Mouse (Mus musculus): ENCODE results near the gene Snap23. TPM values are rescaled to one million over a fixed set of nuclear protein-coding genes. Genes with fewer than 3 reads are reported as not detected.

Gene Snap23
- polyA plus RNA-seq, 1 experiment from 2014 or later = 45.6 TPM

DNA sequence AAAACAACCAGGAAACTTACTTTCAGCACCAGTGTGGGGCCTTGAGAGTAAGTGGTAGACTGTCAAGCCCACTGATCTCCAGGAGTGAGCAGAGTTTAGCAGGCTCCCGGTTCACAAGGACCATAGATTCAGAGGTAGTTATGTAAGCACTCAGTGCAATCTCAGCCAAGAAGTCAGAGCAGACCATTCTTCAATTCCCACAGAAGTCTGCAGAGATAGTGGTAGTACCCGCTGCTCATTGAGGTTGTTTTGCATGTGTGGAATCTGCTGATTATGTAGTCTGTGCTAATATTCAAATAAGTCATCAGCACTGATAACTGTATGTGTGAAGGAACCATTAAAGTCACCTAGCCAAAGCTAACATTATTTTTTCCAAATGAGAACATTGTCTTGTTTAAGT, 63.2 kb downstream of the Snap23 start:
- no peaks in the 10 kb centered on the region for H3K36me3 ChIP-seq (ENCODE audit: control insufficient read depth, insufficient read depth, low read length)

DNA sequence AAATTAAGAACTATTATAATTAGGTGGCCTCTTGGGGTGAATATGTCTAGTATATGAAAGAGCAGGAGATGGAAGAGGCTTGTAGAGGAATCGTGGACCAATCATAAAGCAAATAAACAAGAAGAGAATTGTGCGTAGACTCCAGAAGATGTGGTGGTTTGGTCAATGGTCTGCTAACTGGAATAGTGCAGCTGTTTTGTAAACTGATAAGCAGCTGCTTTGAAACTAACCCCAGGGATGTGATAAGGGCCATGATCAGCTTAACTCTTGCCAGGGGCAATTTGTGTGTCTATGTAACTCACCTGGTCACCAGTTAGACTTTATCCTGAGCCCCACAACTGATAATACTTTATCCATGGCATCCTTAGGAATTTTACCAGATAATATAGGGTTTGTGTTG, 64.0 kb downstream of the Snap23 start:
- Histone ChIP-seq H3K36me3 (ENCODE audit: control insufficient read depth, insufficient read depth, low read length) (no peaks in the 10 kb centered on the region), H3K9ac (ENCODE audit: low read length) (no peak overlapping the region), H3K4me2 (no peak overlapping the region), H3K27me3 (ENCODE audit: control insufficient read depth, insufficient read depth, low read length) (no peaks in the 10 kb centered on the region), H3K9me3 (ENCODE audit: control insufficient read depth, low read length) (no peaks in the 10 kb centered on the region), H3K27ac (ENCODE audit: low read depth, low read length) (no peak overlapping the region), H3K4me1 (ENCODE audit: control insufficient read depth, insufficient read depth, low read length) (peaks cover 4% of the 10 kb centered on the region; the same call in 1 of the 2 replicates), H3K4me3 (ENCODE audit: low read depth, low read length) (no peak overlapping the region)
- no peak for ATAC-seq (ENCODE audit: low FRiP score)
- 89% methylated on average over 2 of the region's 2 CpGs for WGBS
- DNase-seq (ENCODE audit: low spot score, missing footprints) = no peak

More for the DNA sequence above, 63.2 kb downstream of the Snap23 start:
- DNase-seq (ENCODE audit: low spot score, missing footprints) = no peak
- Histone ChIP-seq H3K4me1 (ENCODE audit: control insufficient read depth, insufficient read depth, low read length) (peaks cover 4% of the 10 kb centered on the region; the same call in 1 of the 2 replicates), H3K27me3 (ENCODE audit: control insufficient read depth, insufficient read depth, low read length) (no peaks in the 10 kb centered on the region), H3K4me2 (no peak overlapping the region), H3K27ac (ENCODE audit: low read depth, low read length) (no peak overlapping the region), H3K9me3 (ENCODE audit: control insufficient read depth, low read length) (no peaks in the 10 kb centered on the region), H3K9ac (ENCODE audit: low read length) (no peak overlapping the region), H3K4me3 (ENCODE audit: low read depth, low read length) (no peak overlapping the region)
- ATAC-seq (ENCODE audit: low FRiP score) = no peak
- 83% methylated on average over 2 of the region's 2 CpGs for WGBS

DNA sequence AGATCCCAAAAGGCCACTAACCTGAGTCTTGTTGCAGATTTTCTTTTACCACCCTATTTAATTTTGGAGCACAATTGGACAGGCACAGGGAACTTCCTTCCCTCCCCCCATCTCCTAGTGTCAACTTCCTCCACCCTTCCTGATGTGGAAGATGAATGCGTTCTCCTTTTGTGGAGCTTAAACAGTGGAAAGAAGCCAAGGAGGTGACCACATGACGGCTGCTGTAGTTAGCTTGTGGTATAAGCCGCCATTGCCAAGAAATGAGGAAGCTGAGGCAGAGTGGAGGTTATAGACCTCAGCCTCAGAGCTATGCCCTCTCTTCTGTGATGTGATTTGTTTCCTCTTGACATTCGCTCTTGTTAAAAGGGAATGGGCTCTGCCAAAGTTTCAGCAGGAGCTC, 64.5 kb downstream of the Snap23 start:
- Histone ChIP-seq H3K9me3 (ENCODE audit: control insufficient read depth, low read length) (no peaks in the 10 kb centered on the region), H3K27me3 (ENCODE audit: control insufficient read depth, insufficient read depth, low read length) (no peaks in the 10 kb centered on the region), H3K27ac (ENCODE audit: low read depth, low read length) (no peak overlapping the region), H3K4me2 (no peak overlapping the region), H3K4me1 (ENCODE audit: control insufficient read depth, insufficient read depth, low read length) (peaks cover 4% of the 10 kb centered on the region; the same call in 1 of the 2 replicates), H3K9ac (ENCODE audit: low read length) (no peak overlapping the region), H3K36me3 (ENCODE audit: control insufficient read depth, insufficient read depth, low read length) (no peaks in the 10 kb centered on the region), H3K4me3 (ENCODE audit: low read depth, low read length) (no peak overlapping the region)
- WGBS = 87% methylated on average over 4 of the region's 4 CpGs
- ATAC-seq (ENCODE audit: low FRiP score) = no peak
- DNase-seq (ENCODE audit: low spot score, missing footprints) = no peak

DNA sequence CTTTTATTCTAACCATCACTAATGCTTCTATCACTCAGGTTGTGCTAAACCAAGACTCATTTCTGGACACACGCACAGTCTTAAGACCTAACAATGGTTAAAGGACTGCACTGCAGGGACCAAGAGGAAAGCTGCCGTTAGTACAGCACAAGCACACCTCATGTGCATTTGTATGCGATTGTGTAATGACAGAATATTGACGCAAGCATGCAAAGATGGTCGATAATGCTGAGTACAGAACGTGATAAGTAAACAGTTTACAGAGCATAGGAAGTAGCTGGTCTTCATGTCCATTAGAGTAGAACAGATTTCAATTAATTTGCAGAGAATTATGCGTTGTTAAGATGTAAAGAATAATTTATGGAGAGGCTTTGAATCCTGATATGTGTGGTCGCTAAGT, 73.4 kb downstream of the Snap23 start:
- H3K9me3 ChIP-seq (ENCODE audit: control insufficient read depth, low read length) = no peaks in the 10 kb centered on the region
- H3K9ac ChIP-seq (ENCODE audit: low read length) = no peak overlapping the region
- H3K27me3 ChIP-seq (ENCODE audit: control insufficient read depth, insufficient read depth, low read length) = no peaks in the 10 kb centered on the region
- H3K27ac ChIP-seq (ENCODE audit: low read depth, low read length) = no peak overlapping the region
- WGBS = 89% methylated on average over 8 of the region's 8 CpGs
- H3K4me2 ChIP-seq = no peak overlapping the region
- DNase-seq (ENCODE audit: low spot score, missing footprints) = no peak
- no peak overlapping the region for H3K4me3 ChIP-seq (ENCODE audit: low read depth, low read length)
- no peaks in the 10 kb centered on the region for H3K4me1 ChIP-seq (ENCODE audit: control insufficient read depth, insufficient read depth, low read length)
- H3K36me3 ChIP-seq (ENCODE audit: control insufficient read depth, insufficient read depth, low read length) = no peaks in the 10 kb centered on the region
- no peak for ATAC-seq (ENCODE audit: low FRiP score)

DNA sequence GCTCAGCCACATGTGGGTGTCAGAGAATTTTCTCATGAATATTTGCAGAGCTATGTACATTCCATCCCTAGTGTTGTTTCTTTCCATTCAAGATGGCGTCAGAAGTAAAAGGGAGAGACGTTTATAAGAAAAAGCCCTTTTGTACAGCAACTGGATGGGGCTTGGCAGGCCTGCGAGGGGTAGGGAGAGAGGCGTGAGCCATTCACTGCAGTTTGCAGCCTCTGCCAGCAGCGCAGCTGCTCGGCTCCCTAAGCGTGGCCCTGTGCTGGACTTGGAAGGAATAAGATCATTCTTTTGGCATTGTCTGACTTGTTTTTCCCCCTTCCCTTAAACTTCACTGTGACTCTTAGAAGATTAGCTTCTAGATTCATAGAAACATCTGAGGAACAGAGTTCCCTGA, 76.4 kb downstream of the Snap23 start:
- WGBS = 74% methylated on average over 7 of the region's 7 CpGs
- Histone ChIP-seq H3K36me3 (ENCODE audit: control insufficient read depth, insufficient read depth, low read length) (no peaks in the 10 kb centered on the region), H3K9me3 (ENCODE audit: control insufficient read depth, low read length) (no peaks in the 10 kb centered on the region), H3K4me3 (ENCODE audit: low read depth, low read length) (no peak overlapping the region), H3K4me1 (ENCODE audit: control insufficient read depth, insufficient read depth, low read length) (no peaks in the 10 kb centered on the region), H3K9ac (ENCODE audit: low read length) (no peak overlapping the region), H3K27ac (ENCODE audit: low read depth, low read length) (no peak overlapping the region), H3K27me3 (ENCODE audit: control insufficient read depth, insufficient read depth, low read length) (no peaks in the 10 kb centered on the region), H3K4me2 (no peak overlapping the region)
- ATAC-seq (ENCODE audit: low FRiP score) (no peak), DNase-seq (ENCODE audit: low spot score, missing footprints) (no peak)

DNA sequence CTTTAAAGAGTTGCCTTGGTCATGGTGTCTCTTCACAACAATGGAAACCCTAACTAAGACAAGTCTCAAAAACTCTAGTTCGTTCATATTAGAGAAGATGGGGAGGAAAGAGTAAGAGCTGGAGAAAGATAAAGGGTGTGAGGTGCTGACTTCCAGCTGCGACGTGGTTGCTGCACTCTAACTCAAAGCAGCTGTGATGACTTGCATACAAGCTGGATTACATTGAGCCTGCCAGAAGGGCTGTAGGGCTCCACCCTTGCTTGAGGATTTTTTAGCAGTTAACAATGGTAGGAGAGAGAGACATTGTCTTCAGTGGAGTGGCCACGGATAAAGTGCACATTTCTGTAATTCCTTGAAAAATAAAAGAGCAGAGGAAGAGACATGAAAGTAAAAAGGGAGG, 79.3 kb downstream of the Snap23 start:
- WGBS = 62% methylated on average over 4 of the region's 4 CpGs
- no peak overlapping the region for H3K4me2 ChIP-seq
- no peak overlapping the region for H3K9ac ChIP-seq (ENCODE audit: low read length)
- H3K27ac ChIP-seq (ENCODE audit: low read depth, low read length) = no peak overlapping the region
- H3K36me3 ChIP-seq (ENCODE audit: control insufficient read depth, insufficient read depth, low read length) = no peaks in the 10 kb centered on the region
- no peaks in the 10 kb centered on the region for H3K4me1 ChIP-seq (ENCODE audit: control insufficient read depth, insufficient read depth, low read length)
- H3K9me3 ChIP-seq (ENCODE audit: control insufficient read depth, low read length) = no peaks in the 10 kb centered on the region
- DNase-seq (ENCODE audit: low spot score, missing footprints) = no peak
- ATAC-seq (ENCODE audit: low FRiP score) = no peak
- H3K27me3 ChIP-seq (ENCODE audit: control insufficient read depth, insufficient read depth, low read length) = no peaks in the 10 kb centered on the region
- no peak overlapping the region for H3K4me3 ChIP-seq (ENCODE audit: low read depth, low read length)

Other genes with a start within 250 kb of the Snap23 start
- 36.8 and 40.1 TPM in 2 replicates for gene Vps39, start 214.5 kb upstream of the Snap23 start, polyA plus RNA-seq (2014; fragmentation: Nextera tagmentation; extraction: Ambion mirVana)
- 7.2 and 10.0 TPM in 2 replicates for gene Ganc, start 163.8 kb upstream of the Snap23 start, polyA plus RNA-seq (2014; fragmentation: Nextera tagmentation; extraction: Ambion mirVana)
- gene Tmem87a, start 163.6 kb upstream of the Snap23 start, polyA plus RNA-seq (2014; fragmentation: Nextera tagmentation; extraction: Ambion mirVana) = 8.3 and 8.6 TPM in 2 replicates
- 4.8 and 5.9 TPM in 2 replicates for gene Capn3, start 111.7 kb upstream of the Snap23 start, polyA plus RNA-seq (2014; fragmentation: Nextera tagmentation; extraction: Ambion mirVana)
- gene Zfp106, start 3.8 kb upstream of the Snap23 start, polyA plus RNA-seq (2014; fragmentation: Nextera tagmentation; extraction: Ambion mirVana) = 56.2 and 62.4 TPM in 2 replicates
- gene Haus2, start 41.7 kb downstream of the Snap23 start, polyA plus RNA-seq (2014; fragmentation: Nextera tagmentation; extraction: Ambion mirVana) = 39.3 and 42.5 TPM in 2 replicates
- 31.8 and 35.9 TPM in 2 replicates for gene Lrrc57, start 41.8 kb downstream of the Snap23 start, polyA plus RNA-seq (2014; fragmentation: Nextera tagmentation; extraction: Ambion mirVana)
- gene Stard9, start 61.5 kb downstream of the Snap23 start, polyA plus RNA-seq (2014; fragmentation: Nextera tagmentation; extraction: Ambion mirVana) = 3.2 and 3.8 TPM in 2 replicates

Data from midbrain, embryonic 11.5 days (tissue).